In the genomic region with DNA sequence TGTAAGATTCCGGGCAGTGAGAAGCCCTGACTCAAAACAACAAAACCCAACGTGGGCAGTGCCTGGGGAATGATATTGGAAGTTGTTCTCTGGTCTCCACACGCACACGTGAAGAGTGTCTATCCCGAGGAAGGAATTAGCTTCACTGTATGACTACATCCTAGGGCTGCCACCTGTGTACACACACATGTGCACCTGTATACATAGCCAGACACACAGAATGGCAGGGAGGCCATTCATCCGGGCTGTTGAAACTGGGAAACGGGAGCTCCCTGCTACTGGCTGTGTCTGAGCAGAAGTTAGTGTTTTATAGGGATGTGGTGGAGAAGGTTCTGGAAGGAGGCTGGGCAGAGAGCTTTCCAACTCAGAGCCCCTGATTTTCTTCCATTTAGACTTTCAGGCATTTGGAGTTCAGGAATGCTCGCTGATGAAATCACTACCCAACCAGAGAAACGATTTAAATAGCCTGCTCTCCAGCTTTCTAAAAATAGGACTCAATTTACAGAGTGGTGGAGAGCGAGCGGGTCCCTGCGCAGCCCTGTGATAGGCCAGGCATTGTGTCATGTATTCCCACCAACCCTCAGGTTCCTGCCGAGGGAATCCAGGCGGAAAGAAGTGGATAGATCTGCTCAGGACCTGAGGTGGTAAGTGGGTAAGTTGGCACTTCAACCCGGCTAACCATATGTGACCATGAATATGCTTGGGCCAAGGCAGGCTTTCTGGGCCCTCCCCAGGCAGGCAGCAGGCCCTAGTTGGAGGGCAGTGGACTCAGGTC, we compare ENCODE assay signal across 8 mouse cellular contexts. TPM values are rescaled to one million over a fixed set of nuclear protein-coding genes. Genes with fewer than 3 reads are reported as not detected.
A peak's percentile ranks its signal among the peaks of the same experiment; 100 is the strongest.
DNase-seq lines count a peak whose midpoint lies in the region; ATAC-seq and TF ChIP-seq lines count a peak whose summit lies in the region.

No protein-coding gene starts in this region.

- TF ChIP-seq POLR2A in heart, adult 2 months (IDR thresholded peaks at IDR 0.05; ENCODE audit: insufficient read depth, low read depth, low read length): 0 out of 2 replicates have a peak, but pooled peaks have one; percentile 18

- H3K27me3 ChIP-seq in heart, adult 2 months (ENCODE audit: control insufficient read depth, insufficient read depth, low read length): no peaks in the 10 kb centered on the region
- H3K27me3 ChIP-seq in heart, embryonic 16.5 days (ENCODE audit: control insufficient read depth, insufficient read depth, low read length): no peaks in the 10 kb centered on the region
- no peaks in the 10 kb centered on the region for H3K27me3 ChIP-seq in lung, postnatal 0 days (replicated peaks; ENCODE audit: insufficient read depth, low read length)

- H3K9ac ChIP-seq in heart, adult 2 months (ENCODE audit: low read depth, low read length): peak overlapping the region; percentile 20; the same call in 1 of the 2 replicates
- H3K9ac ChIP-seq in heart, embryonic 16.5 days (ENCODE audit: low read length): peak overlapping the region; percentile 65
- H3K9ac ChIP-seq in lung, postnatal 0 days (replicated peaks; ENCODE audit: low read depth): no peak overlapping the region

- no peak for TF ChIP-seq CTCF in heart, adult 2 months (IDR thresholded peaks at IDR 0.05)
- TF ChIP-seq CTCF in lung, postnatal 0 days (IDR thresholded peaks at IDR 0.05): no peak

- peaks cover 8% of the 10 kb centered on the region for H3K4me1 ChIP-seq in heart, adult 2 months (ENCODE audit: control insufficient read depth, insufficient read depth, low read length)
- H3K4me1 ChIP-seq in heart, embryonic 16.5 days (ENCODE audit: control insufficient read depth, insufficient read depth, low read length): peaks cover 19% of the 10 kb centered on the region
- H3K4me1 ChIP-seq in lung, postnatal 0 days (ENCODE audit: insufficient read depth, low read depth, low read length): no peaks in the 10 kb centered on the region

- DNase-seq in heart, adult 2 months: no peak
- no peak for DNase-seq in heart, postnatal 36 days
- peak; percentile 96 for DNase-seq in brain, adult 2 months (ENCODE audit: low read depth, low spot score)
- peak; percentile 79 for DNase-seq in lung, postnatal 0 days (ENCODE audit: low spot score)
- DNase-seq in urinary bladder, postnatal 14 days (ENCODE audit: low spot score): no peak
- no peak for DNase-seq in spleen, postnatal 4 days (ENCODE audit: low spot score in 2 of 2)
- DNase-seq in T-cell, adult 2 months (ENCODE audit: low spot score): no peak

- no peak for TF ChIP-seq EP300 in heart, adult 2 months (IDR thresholded peaks at IDR 0.05; ENCODE audit: insufficient read depth, low read depth, low read length)
- no peak for TF ChIP-seq EP300 in lung, postnatal 0 days (IDR thresholded peaks at IDR 0.05)

- peak overlapping the region; percentile 77 for H3K27ac ChIP-seq in heart, adult 2 months
- peak overlapping the region; percentile 98 for H3K27ac ChIP-seq in heart, embryonic 16.5 days (ENCODE audit: low read length)
- 0 out of 2 replicates have a peak overlapping the region, but pooled peaks have one; percentile 1 for H3K27ac ChIP-seq in lung, postnatal 0 days (ENCODE audit: low read length)

- H3K9me3 ChIP-seq in heart, embryonic 16.5 days (replicated peaks; ENCODE audit: control insufficient read depth, low read length): peaks cover 4% of the 10 kb centered on the region; the same call in 1 of the 2 replicates
- H3K9me3 ChIP-seq in lung, postnatal 0 days (ENCODE audit: low read length): peaks cover 3% of the 10 kb centered on the region; the same call in 1 of the 2 replicates

- 55% methylated on average over 15 of the region's 15 CpGs for WGBS in heart, adult 2 months
- 41% methylated on average over 15 of the region's 15 CpGs for WGBS in heart, embryonic 16.5 days
- 43% methylated on average over 15 of the region's 15 CpGs for WGBS in lung, postnatal 0 days

- H3K79me2 ChIP-seq in heart, adult 2 months (replicated peaks; ENCODE audit: control insufficient read depth, insufficient read depth, low read length): no peaks in the 10 kb centered on the region

- intact Hi-C loops in heart, adult 2 months (cut with DNase I): no loop called here
- intact Hi-C loops in heart, postnatal 36 days (cut with DNase I): no loop called here

- no peaks in the 10 kb centered on the region for H3K36me3 ChIP-seq in heart, adult 2 months (ENCODE audit: control insufficient read depth, insufficient read depth, low read length)
- H3K36me3 ChIP-seq in heart, embryonic 16.5 days (ENCODE audit: control insufficient read depth, insufficient read depth): no peaks in the 10 kb centered on the region
- H3K36me3 ChIP-seq in lung, postnatal 0 days (ENCODE audit: insufficient read depth, low read length): no peaks in the 10 kb centered on the region

- H3K4me2 ChIP-seq in heart, embryonic 16.5 days (ENCODE audit: low read depth, low read length): peak overlapping the region; percentile 44
- no peak overlapping the region for H3K4me2 ChIP-seq in lung, postnatal 0 days (replicated peaks; ENCODE audit: low read depth, low read length)

- ATAC-seq in heart, embryonic 16.5 days (replicated peaks; ENCODE audit: extremely low read depth, insufficient read depth, low FRiP score): peak; percentile 93
- ATAC-seq in lung, postnatal 0 days: peak; percentile 82

- no peak overlapping the region for H3K4me3 ChIP-seq in heart, adult 2 months
- no peak overlapping the region for H3K4me3 ChIP-seq in heart, embryonic 16.5 days (ENCODE audit: low read length)
- H3K4me3 ChIP-seq in lung, postnatal 0 days (ENCODE audit: low read depth, low read length): no peak overlapping the region

RNA-seq across cellular contexts. Expression of gene Meox1, which starts 52.0 kb away (rescaled TPM):
- 1 to 10 TPM; 5.6 to 7.3 TPM for total RNA-seq in heart, adult 2 months (2021)
- polyA plus RNA-seq in heart, adult 2 months (2012; rRNA removed): 7.2 and 15.1 TPM in 2 replicates
- 1 to 10 TPM; 6.9 to 8.0 TPM for total RNA-seq in heart, postnatal 36 days (2021)
- 14.9 and 15.0 TPM in 2 replicates for polyA plus RNA-seq in heart, embryonic 16.5 days (2015; fragmentation: Nextera tagmentation; extraction: Ambion mirVana)
- 8.1 and 8.7 TPM in 2 replicates for polyA plus RNA-seq in lung, postnatal 0 days (2015; fragmentation: Nextera tagmentation; extraction: Ambion mirVana)

RNA-seq across cellular contexts. Expression of gene Etv4, which starts 57.0 kb away (rescaled TPM):
- total RNA-seq in heart, adult 2 months (2021): not detected
- 0.59 and 0.61 TPM in 2 replicates for polyA plus RNA-seq in heart, adult 2 months (2012; rRNA removed)
- total RNA-seq in heart, postnatal 36 days (2021): under 1 TPM; 0.19 TPM
- polyA plus RNA-seq in heart, embryonic 16.5 days (2015; fragmentation: Nextera tagmentation; extraction: Ambion mirVana): 3.3 and 4.2 TPM in 2 replicates
- polyA plus RNA-seq in lung, postnatal 0 days (2015; fragmentation: Nextera tagmentation; extraction: Ambion mirVana): 1.2 TPM in 2 replicates

Comparison
In these comparisons a context has a peak if more than half of its experiments do, and no peak if none do; other contexts are left out.
1. DNase-seq: peak in brain, adult 2 months (single experiment) and lung, postnatal 0 days (single experiment); none in heart, adult 2 months (0 of 2), heart, postnatal 36 days (0 of 2), urinary bladder, postnatal 14 days (single experiment), spleen, postnatal 4 days (0 of 2) and T-cell, adult 2 months (single experiment).
2. H3K27ac ChIP-seq: peak in every context shown above with its lines; median percentile 98 in heart, embryonic 16.5 days; 77 in heart, adult 2 months; 1 in lung, postnatal 0 days.